Mouse (Mus musculus) stomach, postnatal 0 days (tissue): ENCODE data around the gene Nsun3.

Experiments
- CTCF ChIP-seq: IDR thresholded peaks from 2 replicates; pipeline ENCODE4 v1.5.1; 2016; ENCODE audit warnings: antibody characterized with exemption, low read depth, mild to moderate bottlenecking, moderate library complexity
- EP300 ChIP-seq: optimal IDR thresholded peaks from 2 replicates; pipeline ENCODE3; 2016; ENCODE audit warnings: antibody characterized with exemption

GRCm38 (mm10) chr16:62690436-62690835, 96.2 kb downstream of the Nsun3 start:
- TF ChIP-seq EP300: no peak
- TF ChIP-seq CTCF: no peak
